Mouse (Mus musculus) activated CD4-positive, CD25-positive, alpha-beta regulatory T cell, adult 9 weeks (primary cell): Measurements from ENCODE around the gene Olfr624. TPM values are rescaled to one million over a fixed set of nuclear protein-coding genes. Genes with fewer than 3 reads are reported as not detected.

Experiments
- polyA plus RNA-seq: library from polyadenylated mRNA; unstranded; fragments of 100-300 nt; shearing (Covaris generic); gene quantifications from one replicate; pipeline ENCODE4 v1.2.1, GENCODE M21; 2017

Gene Olfr624
- not detected for polyA plus RNA-seq

GRCm38 (mm10) chr7:103671091-103671490, at the start of gene Olfr624:
Gene Olfr624, minus strand, starts transcription at chr7:103671191.

GRCm38 (mm10) chr7:103714371-103714770, 43.4 kb upstream of the Olfr624 start, which contains the start of gene Olfr243:
Gene Olfr243, plus strand, starts transcription at chr7:103714671.

GRCm38 (mm10) chr7:103682420-103682819, 11.4 kb upstream of the Olfr624 start, which contains the start of gene Olfr625-ps1:
Gene Olfr625-ps1, plus strand, starts transcription at chr7:103682720.

GRCm38 (mm10) chr7:103663598-103663997, 7.4 kb downstream of the Olfr624 start, which contains the start of gene Olfr623:
Gene Olfr623, minus strand, starts transcription at chr7:103663698.

GRCm38 (mm10) chr7:103642602-103643001, 28.4 kb downstream of the Olfr624 start, which contains the start of gene Olfr622:
Gene Olfr622, minus strand, starts transcription at chr7:103642702.

Other genes with a start within 250 kb of the Olfr624 start
- gene Olfr605, start 225.8 kb downstream of the Olfr624 start, polyA plus RNA-seq = not detected
- gene Olfr606, start 222.1 kb downstream of the Olfr624 start, polyA plus RNA-seq = not detected
- 0.13 TPM for gene Olfr607, start 207.0 kb downstream of the Olfr624 start, polyA plus RNA-seq
- not detected for gene Olfr608, start 201.3 kb downstream of the Olfr624 start, polyA plus RNA-seq
- not detected for gene Olfr609, start 173.1 kb downstream of the Olfr624 start, polyA plus RNA-seq
- gene Olfr610, start 159.1 kb downstream of the Olfr624 start, polyA plus RNA-seq = not detected
- not detected for gene Olfr611, start 150.3 kb downstream of the Olfr624 start, polyA plus RNA-seq
- not detected for gene Olfr612, start 128.5 kb downstream of the Olfr624 start, polyA plus RNA-seq
- 0.05 TPM for gene Olfr613, start 123.1 kb downstream of the Olfr624 start, polyA plus RNA-seq
- not detected for gene Olfr615, start 115.1 kb downstream of the Olfr624 start, polyA plus RNA-seq
- not detected for gene Olfr616, start 102.0 kb downstream of the Olfr624 start, polyA plus RNA-seq
- gene Olfr617, start 98.1 kb downstream of the Olfr624 start, polyA plus RNA-seq = not detected
- gene Olfr618, start 81.1 kb downstream of the Olfr624 start, polyA plus RNA-seq = not detected
- not detected for gene Olfr619, start 70.6 kb downstream of the Olfr624 start, polyA plus RNA-seq
- gene Olfr620, start 58.7 kb downstream of the Olfr624 start, polyA plus RNA-seq = not detected
- gene Olfr622, start 28.5 kb downstream of the Olfr624 start, polyA plus RNA-seq = not detected
- gene Olfr623, start 7.5 kb downstream of the Olfr624 start, polyA plus RNA-seq = not detected
- gene Olfr625-ps1, start 11.5 kb upstream of the Olfr624 start, polyA plus RNA-seq = not detected
- not detected for gene Olfr243, start 43.5 kb upstream of the Olfr624 start, polyA plus RNA-seq
- gene Olfr628, start 59.2 kb upstream of the Olfr624 start, polyA plus RNA-seq = not detected
- not detected for gene Olfr629, start 73.8 kb upstream of the Olfr624 start, polyA plus RNA-seq
- gene Olfr630, start 86.1 kb upstream of the Olfr624 start, polyA plus RNA-seq = not detected
- not detected for gene Olfr69, start 100.4 kb upstream of the Olfr624 start, polyA plus RNA-seq
- gene Olfr68, start 108.5 kb upstream of the Olfr624 start, polyA plus RNA-seq = not detected
- not detected for gene Olfr67, start 120.6 kb upstream of the Olfr624 start, polyA plus RNA-seq
- 106 TPM for gene Hbb-bt, start 142.8 kb upstream of the Olfr624 start, polyA plus RNA-seq
- gene Hbb-bs, start 156.9 kb upstream of the Olfr624 start, polyA plus RNA-seq = 546 TPM
- not detected for gene Hbb-bh2, start 169.3 kb upstream of the Olfr624 start, polyA plus RNA-seq
- gene Hbb-bh1, start 172.0 kb upstream of the Olfr624 start, polyA plus RNA-seq = not detected
- not detected for gene Hbb-y, start 182.0 kb upstream of the Olfr624 start, polyA plus RNA-seq
- gene Olfr66, start 215.1 kb upstream of the Olfr624 start, polyA plus RNA-seq = not detected
- not detected for gene Olfr64, start 223.3 kb upstream of the Olfr624 start, polyA plus RNA-seq
- gene Olfr65, start 232.3 kb upstream of the Olfr624 start, polyA plus RNA-seq = not detected